Mouse (Mus musculus) right cerebral cortex, adult 18-20 months (tissue): ENCODE results near the gene Osbp.

Source experiments
- DNase-seq: peaks from one replicate; pipeline ENCODE4 v3.0.0; 2022; ENCODE audit warnings: mixed read lengths

Osbp gene

GRCm38 (mm10) chr19:12011560-12012556, 46.1 kb downstream of the Osbp start:
- peak; percentile 86 for DNase-seq

GRCm38 (mm10) chr19:12012615-12013014, 46.9 kb downstream of the Osbp start:
- DNase-seq: no peak

GRCm38 (mm10) chr19:12013228-12013627, 47.5 kb downstream of the Osbp start:
- DNase-seq: peak; percentile 62

GRCm38 (mm10) chr19:12015708-12016107, 50.0 kb downstream of the Osbp start:
- no peak for DNase-seq

- no peak for DNase-seq
Measured at GRCm38 (mm10) chr19:12016192-12016591, 50.5 kb downstream of the Osbp start.

GRCm38 (mm10) chr19:12024149-12024548, 58.4 kb downstream of the Osbp start:
- no peak for DNase-seq

GRCm38 (mm10) chr19:12025333-12025732, 59.6 kb downstream of the Osbp start:
- DNase-seq: no peak

- no peak for DNase-seq
Measured at GRCm38 (mm10) chr19:12026606-12027005, 60.9 kb downstream of the Osbp start.

- DNase-seq: no peak
Measured at GRCm38 (mm10) chr19:12037727-12038126, 72.0 kb downstream of the Osbp start.

- DNase-seq: no peak
Measured at GRCm38 (mm10) chr19:12041217-12041616, 75.5 kb downstream of the Osbp start, which contains the start of gene Olfr1423. Olfr1423 (minus strand) TSS chr19:12041317.

GRCm38 (mm10) chr19:12043163-12043562, 77.4 kb downstream of the Osbp start:
- no peak for DNase-seq
